Mouse (Mus musculus): ENCODE data around the gene Clec16a.
A peak's percentile ranks its signal among the peaks of the same experiment; 100 is the strongest.

Clec16a gene

GRCm38 (mm10) chr16:10533781-10534180 is 11.4 kb upstream of the Clec16a start:
- no peak for DNase-seq (ENCODE audit: extremely low spot score, low read depth, low spot score)

DNA sequence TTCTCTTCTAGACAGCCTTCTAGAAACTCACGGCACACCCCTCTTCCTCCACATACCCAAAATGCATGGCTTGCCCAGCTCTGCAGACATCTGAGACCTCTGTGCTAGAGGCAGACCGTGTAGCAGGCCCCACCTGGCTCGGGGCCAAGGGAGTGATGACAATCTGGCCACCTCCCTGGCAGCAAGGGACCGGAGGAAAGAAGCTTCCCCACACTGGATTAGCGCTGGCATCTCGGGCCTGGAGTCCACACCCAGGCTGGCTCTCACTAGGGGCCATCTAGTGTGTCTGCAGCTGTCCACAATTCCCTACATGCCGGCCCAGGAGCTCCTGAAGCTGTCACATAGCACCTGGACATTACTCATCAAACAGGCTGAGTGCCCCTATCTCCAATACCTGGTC is 10.6 kb upstream of the Clec16a start:
- DNase-seq (ENCODE audit: extremely low spot score, low read depth, low spot score), result no peak

DNA sequence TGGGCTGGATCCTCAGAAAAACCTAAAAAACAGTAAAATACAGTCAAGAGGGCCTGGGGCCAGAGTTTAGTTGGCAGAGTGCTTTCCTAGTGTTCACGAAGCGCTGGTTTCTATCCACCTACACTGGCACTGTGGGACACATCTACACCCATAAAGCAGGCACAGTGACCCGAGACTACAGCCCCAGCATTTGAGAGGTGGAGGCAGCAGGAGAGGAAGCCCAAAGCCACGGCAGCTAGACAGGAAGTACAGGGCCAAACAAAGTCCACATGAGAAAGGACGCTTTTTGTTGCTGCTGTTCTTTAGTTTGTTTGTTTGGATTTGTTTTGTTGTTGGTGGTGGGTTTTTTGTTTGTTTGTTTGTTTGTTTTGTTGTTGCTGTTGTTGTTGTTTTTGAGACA is 8.8 kb upstream of the Clec16a start:
- DNase-seq (ENCODE audit: extremely low spot score, low read depth, low spot score), result no peak

GRCm38 (mm10) chr16:10536961-10537360 is 8.2 kb upstream of the Clec16a start:
- DNase-seq (ENCODE audit: extremely low spot score, low read depth, low spot score), result no peak

DNA sequence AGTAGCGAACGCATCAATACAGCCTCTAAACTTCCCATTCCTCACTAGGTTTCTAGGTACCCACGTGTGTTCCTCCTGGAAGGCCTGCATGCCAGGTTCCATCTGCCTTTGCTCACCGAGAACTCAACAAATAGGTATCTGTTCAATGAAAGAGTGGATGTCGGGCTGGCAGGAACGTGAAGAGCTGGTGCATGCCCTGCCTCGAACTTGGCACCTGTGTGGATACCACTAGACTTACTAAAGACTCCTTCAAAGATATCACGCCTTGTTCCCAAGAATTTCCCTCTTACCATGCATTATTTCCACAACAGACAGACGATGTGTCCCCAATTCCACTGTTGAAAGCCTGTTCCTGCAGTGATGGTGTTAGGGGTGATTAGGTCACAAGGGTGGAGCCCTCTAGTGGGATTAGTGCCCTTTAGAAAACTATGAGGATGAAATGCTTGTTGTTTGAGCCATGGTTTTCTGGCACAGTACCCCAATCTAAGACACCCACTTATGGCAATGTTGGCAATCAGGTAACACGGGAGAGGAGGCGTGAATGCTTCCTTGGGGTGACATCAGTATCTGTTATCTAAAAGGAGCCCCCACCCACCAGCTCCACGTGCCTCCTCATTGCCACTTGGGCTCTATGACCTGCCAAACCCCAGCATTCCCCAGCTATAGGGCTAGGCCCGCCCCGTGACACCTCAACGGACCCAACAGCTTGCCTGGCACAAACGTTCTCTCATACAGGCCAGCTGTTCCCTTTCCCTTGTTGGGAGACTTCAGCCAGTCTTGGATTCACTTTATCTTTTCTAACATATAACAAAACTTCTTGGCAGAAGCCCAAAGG is 4.2 kb upstream of the Clec16a start:
- DNase-seq (ENCODE audit: extremely low spot score, low read depth, low spot score), result no peak

DNA sequence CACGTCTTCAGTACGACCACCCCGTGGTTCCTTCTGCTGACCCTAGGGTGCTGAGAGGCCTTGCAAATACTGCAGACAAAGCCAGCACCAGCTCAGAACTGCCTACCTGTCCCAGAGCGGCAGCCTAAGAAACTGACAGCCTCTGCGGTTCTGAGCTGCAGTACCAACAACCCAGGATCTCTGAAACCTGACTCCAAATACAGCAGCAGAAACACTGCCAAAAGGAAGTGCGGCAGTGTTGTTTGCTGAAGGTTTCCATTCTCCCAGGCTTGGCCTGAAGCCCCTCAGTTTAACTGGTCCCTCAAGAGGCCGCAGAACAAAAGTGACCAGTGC is 3.6 kb upstream of the Clec16a start:
- DNase-seq (ENCODE audit: extremely low spot score, low read depth, low spot score), result no peak

DNA sequence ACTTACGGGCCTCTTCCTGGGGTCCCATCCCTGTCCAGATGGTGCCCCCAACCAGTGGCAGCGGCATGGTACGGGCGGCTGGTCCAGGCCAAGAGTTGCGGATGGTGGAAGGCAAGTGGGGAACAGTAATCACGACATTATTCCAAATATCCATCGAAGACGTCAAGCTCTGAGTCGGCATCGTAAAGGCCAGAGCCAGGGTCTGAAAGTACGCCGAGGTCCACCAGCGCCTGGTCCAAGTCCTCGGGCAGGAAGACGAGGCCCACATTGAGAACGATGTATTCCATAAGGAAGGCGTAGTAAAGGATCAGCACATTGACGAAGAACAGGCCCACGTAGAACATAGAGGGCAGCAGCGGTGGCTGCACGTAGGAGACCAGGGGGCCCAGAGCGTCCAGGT is 2.9 kb upstream of the Clec16a start:
- DNase-seq (ENCODE audit: extremely low spot score, low read depth, low spot score), result no peak

DNA sequence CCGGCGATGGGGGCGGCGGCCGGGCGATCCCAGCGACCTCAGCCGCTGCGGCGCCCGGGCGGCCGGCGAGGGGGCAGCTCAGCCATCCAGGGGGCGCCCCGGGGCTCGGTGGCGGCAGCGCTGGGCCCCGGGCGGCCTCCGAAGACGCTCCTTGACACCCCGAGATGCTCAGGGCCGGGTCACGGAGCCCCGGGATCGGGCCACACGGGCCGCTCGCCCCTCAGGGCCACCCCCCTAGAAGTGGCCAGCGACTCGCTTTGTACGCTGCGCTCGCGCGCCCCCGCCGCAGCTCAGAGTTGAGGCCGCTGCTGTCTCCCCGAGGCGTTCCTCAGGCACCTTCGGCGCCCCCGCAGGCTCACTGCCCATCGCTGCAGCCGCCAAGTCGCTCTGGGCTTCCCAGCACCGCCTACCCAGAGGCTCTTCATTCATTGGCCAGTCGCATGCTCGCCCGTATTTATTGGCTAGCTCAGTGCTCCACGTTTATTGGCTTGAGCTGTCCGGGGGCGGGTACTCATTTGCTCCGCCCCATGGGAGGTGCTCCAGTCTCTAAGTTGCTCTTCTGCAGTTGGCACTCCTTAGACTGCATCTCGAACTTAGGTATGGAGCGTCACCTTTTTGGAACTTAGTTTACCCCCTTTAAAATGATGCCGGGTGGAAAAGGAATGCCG is 2.3 kb upstream of the Clec16a start, which contains the start of gene Dexi:
TSS of gene Dexi (minus strand) at position 357 of the 668 bp plus-strand sequence.
- DNase-seq (ENCODE audit: extremely low spot score, low read depth, low spot score), result peak; percentile 79

DNA sequence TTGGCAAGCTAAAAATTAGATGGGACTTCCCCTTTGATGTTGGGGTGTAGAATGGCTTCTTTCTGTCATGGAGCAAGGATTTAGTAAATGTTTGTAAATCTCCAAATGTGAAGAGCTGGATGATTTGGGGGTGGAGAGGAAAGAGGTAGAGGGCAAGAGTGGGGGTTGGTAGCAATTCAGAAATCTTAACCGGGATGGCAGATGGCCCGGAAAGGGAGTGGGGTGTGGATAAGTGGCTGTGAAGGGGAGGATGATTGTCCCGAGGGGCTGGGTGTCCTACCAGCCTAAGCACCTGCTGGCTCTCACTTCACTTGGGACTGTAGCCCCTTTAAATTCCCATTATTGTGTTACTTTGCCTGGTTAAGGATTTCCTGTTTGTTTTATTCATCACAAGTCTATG is 1.7 kb downstream of the Clec16a start:
- no peak for DNase-seq (ENCODE audit: extremely low spot score, low read depth, low spot score)

- DNase-seq (ENCODE audit: extremely low spot score, low read depth, low spot score), result no peak
Observed at GRCm38 (mm10) chr16:10548938-10549337, 3.8 kb downstream of the Clec16a start.

DNA sequence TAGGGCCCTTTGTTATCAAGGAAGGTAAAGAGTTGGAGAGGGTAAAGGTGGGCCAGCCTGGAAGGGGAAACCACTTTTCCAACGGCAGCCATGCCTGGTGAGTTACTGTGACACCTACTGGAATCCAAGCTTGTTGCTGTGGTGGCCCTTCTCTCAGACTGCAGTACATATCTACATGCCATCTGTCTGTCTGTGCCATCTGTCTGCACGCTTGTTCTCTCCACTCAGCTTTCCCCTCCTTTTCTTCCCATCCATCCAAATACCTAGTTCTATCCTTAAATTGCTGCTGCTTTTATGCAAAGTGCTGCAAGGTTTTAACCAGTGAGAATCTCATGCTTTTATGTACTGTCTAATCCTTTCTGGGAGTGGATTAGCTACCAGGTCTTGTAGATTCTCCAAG is 4.5 kb downstream of the Clec16a start:
- no peak for DNase-seq (ENCODE audit: extremely low spot score, low read depth, low spot score)

- no peak for DNase-seq (ENCODE audit: extremely low spot score, low read depth, low spot score)
Observed at GRCm38 (mm10) chr16:10551592-10551991, 6.5 kb downstream of the Clec16a start.

DNA sequence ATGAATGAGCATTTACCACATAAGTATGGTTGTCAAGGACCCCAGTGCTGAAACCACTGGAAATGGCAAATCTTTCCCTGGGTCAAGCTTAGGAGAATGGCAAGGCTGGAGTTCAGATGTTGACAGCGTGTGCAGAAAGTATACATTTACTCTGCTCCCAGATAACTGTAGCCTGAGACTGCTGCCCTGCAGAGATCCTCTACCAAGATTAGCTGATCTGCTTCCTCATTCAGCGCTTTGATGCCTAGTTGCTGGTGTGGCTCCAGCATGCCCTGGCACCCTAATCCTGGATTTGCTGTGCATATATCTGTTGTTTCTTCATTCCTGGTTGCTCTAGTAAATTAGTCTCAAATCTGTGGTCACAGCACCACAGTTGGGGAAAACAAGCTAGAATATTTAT is 8.7 kb downstream of the Clec16a start:
- DNase-seq (ENCODE audit: extremely low spot score, low read depth, low spot score), result no peak

DNA sequence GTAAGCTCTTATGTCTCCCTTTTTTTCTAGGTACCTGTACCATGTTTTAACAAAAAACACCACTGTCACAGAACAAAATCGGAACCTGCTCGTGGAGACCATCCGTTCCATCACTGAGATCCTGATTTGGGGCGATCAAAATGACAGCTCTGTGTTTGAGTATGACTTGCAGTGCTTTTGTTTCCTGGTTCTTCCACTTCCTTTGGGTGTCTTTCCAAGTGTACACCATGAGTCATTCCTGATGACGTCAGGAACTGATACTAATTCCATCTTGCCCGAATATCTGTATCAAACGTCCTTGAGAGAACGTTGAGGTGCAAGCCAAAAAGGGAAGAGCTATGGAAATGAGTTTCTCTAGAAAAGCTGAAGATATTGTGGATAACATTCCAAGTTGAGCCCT is 14.9 kb downstream of the Clec16a start:
- DNase-seq (ENCODE audit: extremely low spot score, low read depth, low spot score), result no peak

GRCm38 (mm10) chr16:10565278-10565885 is 20.2 kb downstream of the Clec16a start:
- DNase-seq (ENCODE audit: extremely low spot score, low read depth, low spot score), result peak; percentile 63

DNA sequence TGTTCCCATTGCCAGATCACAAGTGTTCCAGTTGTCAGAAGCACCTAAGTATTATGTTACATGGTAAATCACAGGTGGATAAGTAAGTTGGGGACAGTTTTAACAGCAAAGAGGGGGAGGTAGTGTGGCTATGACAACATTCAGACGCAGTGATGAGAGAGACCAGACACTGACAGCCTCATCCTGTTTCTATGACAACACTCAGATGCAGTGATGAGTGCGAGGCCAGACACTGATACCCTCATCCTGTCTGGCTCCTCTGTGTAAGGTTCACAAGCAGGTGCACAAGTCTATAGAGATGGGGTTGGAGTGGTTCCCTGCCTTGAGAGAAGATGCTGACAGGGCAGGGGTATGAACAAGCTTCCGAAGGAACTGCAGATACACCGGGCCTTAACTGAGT is 22.0 kb downstream of the Clec16a start:
- no peak for DNase-seq (ENCODE audit: extremely low spot score, low read depth, low spot score)

DNA sequence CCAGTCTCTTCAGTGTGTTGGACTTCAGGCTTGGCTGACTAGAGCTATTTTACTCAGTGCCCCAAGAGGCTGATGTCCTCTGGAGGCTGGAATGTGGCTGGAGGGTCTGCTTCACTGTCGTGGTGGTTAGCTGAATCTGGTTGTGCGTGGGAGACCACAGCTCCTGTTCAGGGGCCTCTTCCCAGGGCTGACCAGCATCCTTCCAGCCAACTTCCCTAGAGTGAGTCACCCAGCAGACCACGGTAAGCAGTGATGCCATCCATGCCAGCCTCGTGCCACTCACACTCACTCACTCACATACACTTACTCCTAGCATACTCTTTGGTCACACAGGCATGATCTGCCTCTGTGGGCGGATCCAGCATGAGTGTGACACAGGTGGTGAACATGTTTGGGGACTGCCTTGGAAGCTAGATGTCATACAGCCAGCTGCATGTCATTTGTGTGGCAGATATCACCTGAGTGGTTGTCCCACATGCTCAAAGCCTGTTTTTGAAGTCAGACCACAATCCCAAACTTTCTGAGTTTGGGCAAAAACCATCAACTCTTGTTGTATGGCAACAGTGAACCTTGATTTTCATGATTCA is 24.8 kb downstream of the Clec16a start:
- no peak for DNase-seq (ENCODE audit: extremely low spot score, low read depth, low spot score)

DNA sequence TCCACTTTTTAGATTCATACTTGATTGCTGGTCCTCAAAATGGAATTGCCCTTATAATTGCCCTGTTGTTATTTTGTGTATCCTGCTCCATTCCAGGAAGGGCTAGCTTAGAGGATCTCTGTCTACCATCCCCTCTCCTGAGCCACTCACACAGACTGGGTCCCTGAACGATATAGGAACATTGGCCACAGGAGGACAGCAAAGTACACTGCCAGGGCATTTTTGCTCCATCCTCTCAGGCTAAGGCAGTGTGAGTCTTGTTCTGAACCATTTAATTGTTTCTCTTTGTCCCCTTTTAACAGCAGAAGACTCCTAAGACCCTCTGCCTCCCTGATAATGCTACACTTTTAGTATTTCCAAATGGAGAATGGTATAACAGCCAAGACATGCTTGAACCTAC is 25.6 kb downstream of the Clec16a start:
- DNase-seq (ENCODE audit: extremely low spot score, low read depth, low spot score), result no peak

DNA sequence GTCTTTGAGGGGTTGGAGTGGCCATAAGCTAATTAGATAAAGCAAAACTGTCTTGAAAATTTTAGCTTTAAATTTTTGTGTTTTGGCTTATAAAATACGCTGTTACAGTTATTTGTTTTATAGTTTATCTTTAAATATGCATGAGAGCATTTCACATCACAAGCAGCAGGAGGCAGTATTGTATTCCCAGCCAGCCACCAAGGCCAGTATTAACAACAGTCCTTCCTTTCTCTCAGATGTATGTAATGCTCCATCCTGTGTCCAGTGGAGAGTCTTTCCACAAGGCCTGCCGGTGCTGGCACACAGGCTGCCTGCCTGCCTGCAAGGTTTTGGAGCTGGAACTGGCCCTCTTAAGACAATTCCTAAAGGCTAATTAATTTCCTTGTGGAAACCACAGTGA is 26.7 kb downstream of the Clec16a start:
- DNase-seq (ENCODE audit: extremely low spot score, low read depth, low spot score), result no peak

DNA sequence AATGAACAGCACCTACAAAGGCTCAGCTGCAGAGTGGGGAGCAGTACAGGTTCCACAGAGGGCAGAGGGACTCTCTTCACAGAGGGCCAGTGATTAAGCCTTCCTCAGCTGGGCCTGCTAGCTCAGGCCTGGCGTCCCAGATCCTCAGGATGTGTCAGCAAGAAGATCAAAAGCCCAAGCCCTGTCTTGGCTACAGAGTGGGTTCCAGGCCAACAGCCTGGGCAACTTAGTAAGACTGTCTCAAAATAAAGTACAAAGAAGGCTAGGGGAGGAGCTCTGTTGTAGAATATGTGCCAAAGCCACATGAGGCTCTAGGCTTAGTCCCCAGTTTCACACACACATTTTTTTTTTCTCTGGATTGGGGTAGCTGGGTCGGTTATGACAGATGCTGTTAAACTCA is 29.8 kb downstream of the Clec16a start:
- DNase-seq (ENCODE audit: extremely low spot score, low read depth, low spot score), result no peak

DNA sequence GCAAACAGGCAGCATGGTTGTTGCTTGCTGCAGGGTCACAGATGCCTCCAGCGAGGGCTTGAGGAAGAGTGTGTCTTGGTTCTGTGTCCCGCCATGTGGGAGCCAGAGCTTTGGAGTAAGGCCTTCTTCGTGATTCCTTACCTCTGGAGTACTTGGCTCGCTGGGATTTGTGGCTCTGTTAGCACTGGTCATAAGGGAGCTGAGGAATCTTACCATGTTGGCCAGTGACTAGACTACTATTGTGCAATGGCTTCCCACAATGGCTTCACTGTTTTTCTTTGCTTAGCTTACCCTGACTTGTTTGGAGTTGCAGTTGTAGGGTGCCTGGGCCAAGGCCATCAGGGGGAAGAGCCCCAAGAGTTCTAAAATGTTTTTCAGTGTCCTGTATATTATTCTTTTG is 30.8 kb downstream of the Clec16a start:
- no peak for DNase-seq (ENCODE audit: extremely low spot score, low read depth, low spot score)

- DNase-seq (ENCODE audit: extremely low spot score, low read depth, low spot score), result no peak
Observed at GRCm38 (mm10) chr16:10577548-10577947, 32.4 kb downstream of the Clec16a start.

Measured in hindlimb bud, embryonic 11.5 days (tissue).